Mouse (Mus musculus) embryonic facial prominence, embryonic 15.5 days (tissue): ENCODE data around the gene Tiam2. TPM values are rescaled to one million over a fixed set of nuclear protein-coding genes. Genes with fewer than 3 reads are reported as not detected.

Experiments used
- ATAC-seq: fragments of 200-750 bp; cut with Nextera tagmentation; 2 replicates; pipeline ENCODE4 v1.8.0; 2017; ENCODE audit warnings: low read depth, moderate TSS enrichment; ENCODE audit not compliant: insufficient number of reproducible peaks, low FRiP score, low TSS enrichment
- H3K27ac ChIP-seq: fragments of 300-500 bp; sonication (generic); replicated peaks from 2 replicates; pipeline ENCODE4 v1.5.1; 2015; ENCODE audit warnings: mild to moderate bottlenecking, inconsistent platforms
- H3K27me3 ChIP-seq: fragments of 300-500 bp; sonication (generic); 2 replicates; pipeline ENCODE4 v1.6.1; 2015; ENCODE audit warnings: inconsistent platforms
- H3K36me3 ChIP-seq: fragments of 300-500 bp; sonication (generic); 2 replicates; pipeline ENCODE4 v1.6.1; 2015; ENCODE audit warnings: mild to moderate bottlenecking, inconsistent platforms
- H3K4me1 ChIP-seq: fragments of 300-500 bp; sonication (generic); 2 replicates; pipeline ENCODE4 v1.6.1; 2015; ENCODE audit warnings: inconsistent platforms
- H3K4me2 ChIP-seq: fragments of 300-500 bp; sonication (generic); replicated peaks from 2 replicates; pipeline ENCODE4 v1.6.1; 2015; ENCODE audit warnings: mild to moderate bottlenecking, inconsistent platforms
- H3K4me3 ChIP-seq: fragments of 300-500 bp; sonication (generic); replicated peaks from 2 replicates; pipeline ENCODE4 v1.5.1; 2015; ENCODE audit warnings: mild to moderate bottlenecking, inconsistent platforms
- H3K9ac ChIP-seq: fragments of 300-500 bp; sonication (generic); 2 replicates; pipeline ENCODE4 v1.6.1; 2015; ENCODE audit warnings: inconsistent platforms
- H3K9me3 ChIP-seq: fragments of 300-500 bp; sonication (generic); replicated peaks from 2 replicates; pipeline ENCODE4 v1.6.1; 2016; ENCODE audit warnings: inconsistent platforms
- WGBS: fragments of 180-500 bp; shearing (Covaris S2); methylation state at CpG from one replicate; pipeline ENCODE4 v1.1.7; 2015; 5-methylcytosine and 5-hydroxymethylcytosine counted together
- polyA plus RNA-seq: library from polyadenylated mRNA; unstranded; fragments of >200 nt; fragmentation: Nextera tagmentation; extraction: Ambion mirVana; gene quantifications from 2 replicates; pipeline ENCODE4 v1.2.1, GENCODE M21; 2015

Tiam2 gene
- polyA plus RNA-seq, 1 experiment from 2014 or later, result 18.2 TPM

- Histone ChIP-seq H3K9ac (no peak overlapping the region), H3K27me3 (no peaks in the 10 kb centered on the region), H3K27ac (no peak overlapping the region), H3K4me1 (no peaks in the 10 kb centered on the region), H3K9me3 (no peaks in the 10 kb centered on the region), H3K4me3 (no peak overlapping the region), H3K4me2 (no peak overlapping the region), H3K36me3 (peaks cover 12% of the 10 kb centered on the region; the same call in 1 of the 2 replicates)
- ATAC-seq, result no peak
- WGBS, result 86% methylated on average over 8 of the region's 8 CpGs
These were observed 173.1 kb downstream of the Tiam2 start for GRCm38 (mm10) chr17:3499468-3499867.

- Histone ChIP-seq H3K4me2 (no peak overlapping the region), H3K9me3 (no peaks in the 10 kb centered on the region), H3K9ac (no peak overlapping the region), H3K27me3 (no peaks in the 10 kb centered on the region), H3K36me3 (peaks cover 12% of the 10 kb centered on the region; the same call in 1 of the 2 replicates), H3K4me1 (no peaks in the 10 kb centered on the region), H3K27ac (no peak overlapping the region), H3K4me3 (no peak overlapping the region)
- ATAC-seq, result no peak
- 92% methylated on average over 6 of the region's 6 CpGs for WGBS
These were observed 173.7 kb downstream of the Tiam2 start for GRCm38 (mm10) chr17:3500076-3500475.

DNA sequence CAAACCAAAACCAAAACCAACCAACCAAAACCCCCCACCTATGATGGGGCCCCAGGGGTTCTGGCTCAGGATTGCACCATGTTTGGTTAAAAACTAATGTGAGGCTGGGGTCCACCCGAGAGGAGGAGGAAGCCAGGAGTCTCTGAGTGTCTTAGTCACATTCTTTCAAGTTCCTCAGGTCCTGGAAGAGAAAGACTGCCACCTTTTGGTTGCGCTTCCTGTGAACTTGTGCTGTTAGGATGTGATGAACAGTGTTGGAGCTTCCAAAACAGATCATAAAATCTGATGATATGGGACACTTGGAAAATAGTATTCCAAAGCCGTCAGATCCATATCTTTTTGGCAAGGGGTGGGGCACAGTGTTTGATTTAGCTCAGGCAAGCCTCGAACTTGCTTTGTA, 174.6 kb downstream of the Tiam2 start:
- Histone ChIP-seq H3K36me3 (peaks cover 16% of the 10 kb centered on the region; the same call in 1 of the 2 replicates), H3K27me3 (no peaks in the 10 kb centered on the region), H3K9ac (no peak overlapping the region), H3K4me3 (no peak overlapping the region), H3K4me2 (no peak overlapping the region), H3K4me1 (no peaks in the 10 kb centered on the region), H3K27ac (no peak overlapping the region), H3K9me3 (no peaks in the 10 kb centered on the region)
- WGBS, result 80% methylated on average over 4 of the region's 4 CpGs
- ATAC-seq, result no peak

- H3K9ac ChIP-seq, result no peak overlapping the region
- H3K36me3 ChIP-seq, result peaks cover 21% of the 10 kb centered on the region; the same call in 1 of the 2 replicates
- WGBS, result 92% methylated on average over 1 of the region's 1 CpGs
- ATAC-seq, result no peak
- no peak overlapping the region for H3K27ac ChIP-seq
- H3K4me2 ChIP-seq, result no peak overlapping the region
- no peaks in the 10 kb centered on the region for H3K27me3 ChIP-seq
- H3K4me1 ChIP-seq, result no peaks in the 10 kb centered on the region
- H3K4me3 ChIP-seq, result no peak overlapping the region
- H3K9me3 ChIP-seq, result no peaks in the 10 kb centered on the region
These were observed 179.3 kb downstream of the Tiam2 start for GRCm38 (mm10) chr17:3505711-3506110.

DNA sequence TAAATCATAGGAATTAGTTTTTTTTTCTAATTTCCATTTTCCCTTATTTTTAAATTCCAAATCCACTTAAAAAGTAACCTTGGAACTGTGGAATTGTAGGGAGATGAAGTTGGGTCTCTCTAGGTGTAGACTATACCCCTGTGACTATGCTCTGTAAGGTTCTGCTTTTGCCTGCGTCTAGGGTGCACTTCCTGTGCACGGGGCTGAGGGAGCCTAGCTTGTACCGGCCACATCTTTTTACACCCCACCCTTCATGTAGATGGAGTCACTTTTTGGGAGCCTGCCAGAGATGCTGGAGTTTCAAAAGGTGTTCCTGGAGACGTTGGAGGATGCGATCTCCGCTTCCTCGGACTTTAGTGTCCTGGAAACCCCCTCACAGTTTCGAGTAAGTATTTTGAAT, 180.1 kb downstream of the Tiam2 start:
- Histone ChIP-seq H3K9ac (no peak overlapping the region), H3K36me3 (peaks cover 29% of the 10 kb centered on the region), H3K27me3 (no peaks in the 10 kb centered on the region), H3K4me3 (no peak overlapping the region), H3K4me2 (no peak overlapping the region), H3K9me3 (no peaks in the 10 kb centered on the region), H3K27ac (no peak overlapping the region), H3K4me1 (no peaks in the 10 kb centered on the region)
- WGBS, result 84% methylated on average over 8 of the region's 8 CpGs
- ATAC-seq, result no peak

DNA sequence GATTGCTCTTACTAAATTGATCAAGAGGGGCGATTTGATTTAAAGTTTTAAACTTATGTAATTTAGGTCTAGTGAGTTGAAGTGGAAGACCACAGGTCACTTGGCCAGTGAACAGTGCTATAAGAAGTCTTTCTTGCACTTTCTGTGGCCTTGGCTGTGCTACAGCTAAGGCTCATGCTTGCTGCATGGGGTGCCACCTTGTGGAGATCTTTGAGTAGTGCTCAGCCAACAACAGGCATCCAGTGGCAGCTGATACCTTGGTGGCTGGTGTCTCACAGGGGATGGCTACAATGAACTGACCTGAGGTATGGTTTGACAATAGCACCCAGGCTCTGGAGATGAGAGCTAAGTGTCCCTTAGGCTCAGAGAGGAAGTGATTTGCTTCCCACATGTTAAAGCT, 183.5 kb downstream of the Tiam2 start:
- Histone ChIP-seq H3K4me2 (no peak overlapping the region), H3K4me3 (no peak overlapping the region), H3K27me3 (no peaks in the 10 kb centered on the region), H3K36me3 (peaks cover 27% of the 10 kb centered on the region), H3K9me3 (no peaks in the 10 kb centered on the region), H3K4me1 (no peaks in the 10 kb centered on the region), H3K9ac (no peak overlapping the region), H3K27ac (no peak overlapping the region)
- no peak for ATAC-seq
- 13% methylated on average over 1 of the region's 1 CpGs for WGBS

- H3K27me3 ChIP-seq, result no peaks in the 10 kb centered on the region
- no peak overlapping the region for H3K4me3 ChIP-seq
- no peaks in the 10 kb centered on the region for H3K4me1 ChIP-seq
- WGBS, result 87% methylated on average over 5 of the region's 5 CpGs
- no peak overlapping the region for H3K27ac ChIP-seq
- no peak overlapping the region for H3K4me2 ChIP-seq
- H3K9ac ChIP-seq, result no peak overlapping the region
- ATAC-seq, result no peak
- H3K36me3 ChIP-seq, result peaks cover 49% of the 10 kb centered on the region
- H3K9me3 ChIP-seq, result no peaks in the 10 kb centered on the region
These were observed 187.9 kb downstream of the Tiam2 start for GRCm38 (mm10) chr17:3514316-3514715.

DNA sequence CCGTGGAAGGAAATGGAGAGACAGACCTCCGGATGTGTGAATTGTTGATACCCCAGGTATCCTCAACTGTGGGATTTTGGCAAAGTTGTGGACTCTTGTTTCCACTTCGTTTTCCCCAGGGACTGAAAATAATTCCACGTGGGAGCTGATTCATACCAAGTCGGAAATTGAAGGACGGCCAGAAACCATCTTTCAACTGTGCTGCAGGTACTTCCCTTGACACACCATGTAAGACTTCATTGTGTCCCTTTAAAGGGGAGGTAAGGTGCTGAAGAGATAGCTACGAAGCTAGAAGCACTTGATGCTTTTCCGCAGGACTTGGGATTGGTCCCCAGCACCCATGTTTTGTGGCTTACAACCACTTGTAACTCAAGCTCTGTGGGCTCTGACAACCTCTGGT, 189.5 kb downstream of the Tiam2 start:
- Histone ChIP-seq H3K4me2 (no peak overlapping the region), H3K27ac (no peak overlapping the region), H3K36me3 (peaks cover 46% of the 10 kb centered on the region), H3K9ac (no peak overlapping the region), H3K4me3 (no peak overlapping the region), H3K27me3 (no peaks in the 10 kb centered on the region), H3K9me3 (no peaks in the 10 kb centered on the region), H3K4me1 (no peaks in the 10 kb centered on the region)
- 91% methylated on average over 8 of the region's 8 CpGs for WGBS
- no peak for ATAC-seq

DNA sequence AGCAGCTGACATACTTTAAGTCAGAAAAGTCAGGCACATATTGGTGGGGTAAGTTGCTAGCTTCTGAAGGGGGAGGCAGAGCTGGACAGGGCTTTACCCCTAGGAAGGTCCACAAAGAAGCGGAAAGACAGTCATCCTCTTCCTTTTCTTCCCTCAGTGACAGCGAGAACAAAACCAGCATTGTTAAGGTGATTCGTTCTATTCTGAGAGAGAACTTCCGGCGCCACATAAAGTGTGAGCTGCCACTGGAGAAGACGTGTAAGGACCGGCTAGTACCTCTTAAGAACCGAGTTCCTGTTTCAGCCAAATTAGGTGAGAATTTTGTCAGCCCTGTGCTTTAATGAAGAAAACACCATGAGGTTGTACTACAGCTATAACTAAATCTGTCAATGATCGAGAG, 190.0 kb downstream of the Tiam2 start:
- Histone ChIP-seq H3K4me3 (no peak overlapping the region), H3K9ac (no peak overlapping the region), H3K4me1 (no peaks in the 10 kb centered on the region), H3K27ac (no peak overlapping the region), H3K36me3 (peaks cover 40% of the 10 kb centered on the region), H3K4me2 (no peak overlapping the region), H3K9me3 (no peaks in the 10 kb centered on the region), H3K27me3 (no peaks in the 10 kb centered on the region)
- 56% methylated on average over 9 of the region's 9 CpGs for WGBS
- no peak for ATAC-seq

GRCm38 (mm10) chr17:3520344-3520743, 194.0 kb downstream of the Tiam2 start:
- Histone ChIP-seq H3K4me2 (no peak overlapping the region), H3K36me3 (peaks cover 36% of the 10 kb centered on the region; the same call in 1 of the 2 replicates), H3K27ac (no peak overlapping the region), H3K9ac (no peak overlapping the region), H3K9me3 (no peaks in the 10 kb centered on the region), H3K4me3 (no peak overlapping the region), H3K27me3 (no peaks in the 10 kb centered on the region), H3K4me1 (no peaks in the 10 kb centered on the region)
- WGBS, result 88% methylated on average over 5 of the region's 5 CpGs
- no peak for ATAC-seq

GRCm38 (mm10) chr17:3527841-3528471, 201.6 kb downstream of the Tiam2 start:
- WGBS, result 78% methylated on average over 6 of the region's 6 CpGs

DNA sequence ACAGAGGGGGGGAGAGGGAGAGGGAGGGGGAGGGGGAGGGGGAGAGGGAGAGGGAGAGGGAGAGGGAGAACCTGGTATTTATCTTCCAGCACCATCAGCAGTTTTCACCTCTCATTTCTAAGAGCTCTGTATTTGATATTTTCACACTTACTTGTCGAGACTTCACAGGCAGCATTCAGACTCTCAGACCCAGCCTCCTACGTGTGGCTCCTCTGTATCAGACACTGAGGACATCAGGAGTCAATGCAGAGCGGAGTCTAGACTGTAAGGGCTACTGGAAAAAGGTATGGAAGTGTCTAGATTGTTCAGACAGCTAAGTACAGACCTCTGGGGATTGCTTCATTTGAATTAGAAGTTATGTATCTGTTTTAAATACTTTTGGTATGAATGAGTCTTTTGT, 203.2 kb downstream of the Tiam2 start:
- Histone ChIP-seq H3K4me1 (no peaks in the 10 kb centered on the region), H3K27ac (no peak overlapping the region), H3K9ac (no peak overlapping the region), H3K36me3 (0 out of 2 replicates have a peak, but pooled peaks cover 3% of the 10 kb centered on the region), H3K4me3 (no peak overlapping the region), H3K9me3 (no peaks in the 10 kb centered on the region), H3K27me3 (no peaks in the 10 kb centered on the region), H3K4me2 (no peak overlapping the region)
- WGBS, result 60% methylated on average over 3 of the region's 3 CpGs
- ATAC-seq, result no peak

More at GRCm38 (mm10) chr17:3527841-3528471, 201.6 kb downstream of the Tiam2 start:
- H3K9me3 ChIP-seq, result no peaks in the 10 kb centered on the region
- no peak for ATAC-seq
- H3K4me2 ChIP-seq, result no peak overlapping the region
- H3K27ac ChIP-seq, result no peak overlapping the region
- no peaks in the 10 kb centered on the region for H3K27me3 ChIP-seq
- H3K9ac ChIP-seq, result no peak overlapping the region
- no peaks in the 10 kb centered on the region for H3K4me1 ChIP-seq
- 0 out of 2 replicates have a peak, but pooled peaks cover 3% of the 10 kb centered on the region for H3K36me3 ChIP-seq
- no peak overlapping the region for H3K4me3 ChIP-seq
